Mouse (Mus musculus) ZHBTc4 (cell line): Measurements from ENCODE around the gene Neu3.
"Not testable (repeated sequence)": the region's sequence is repeated elsewhere in the genome, so short reads cannot be mapped to it uniquely, and the experiment has no call there.

Experiments
- DNase-seq: peaks from one replicate; pipeline ENCODE4 v3.0.0-alpha.2; 2011; ENCODE audit warnings: low read depth, low spot score

Neu3 gene

GRCm38 (mm10) chr7:99834314-99834853 is 6.2 kb upstream of the Neu3 start:
- DNase-seq: no peak

- no peak for DNase-seq
Observed at GRCm38 (mm10) chr7:99833846-99834222, 5.6 kb upstream of the Neu3 start.

DNA sequence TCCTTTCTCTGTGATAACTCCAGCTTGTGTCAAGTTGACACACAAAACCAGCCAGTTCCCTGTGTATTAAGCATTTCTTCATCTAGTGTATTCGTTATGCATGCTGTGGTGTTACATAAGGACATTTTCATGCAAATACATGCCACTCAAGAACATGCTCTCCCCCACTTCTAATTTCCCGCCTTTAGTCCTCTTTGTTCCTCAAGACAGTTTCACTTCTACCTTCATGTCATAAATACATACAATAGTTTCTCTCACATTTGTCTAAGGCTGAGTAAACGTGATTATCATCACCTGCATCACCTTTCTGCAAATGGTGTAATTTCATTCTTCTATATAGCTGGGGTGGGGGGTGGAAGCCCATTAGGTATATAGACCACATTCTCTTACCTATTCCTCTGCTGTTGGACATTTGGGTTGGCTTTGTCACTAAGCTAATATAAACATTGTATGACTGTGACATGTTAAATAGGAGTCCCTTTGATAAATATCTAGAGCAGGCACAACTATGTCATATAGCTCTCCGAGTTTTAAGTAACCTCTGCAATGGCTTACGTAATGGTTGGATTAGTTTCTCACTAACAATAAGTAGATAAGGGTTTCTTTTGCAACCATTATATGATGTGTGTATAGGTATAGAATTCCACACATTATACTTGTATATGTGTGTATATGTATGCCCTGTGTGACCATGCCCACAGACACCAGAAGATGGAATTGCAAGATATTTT is 5.1 kb upstream of the Neu3 start:
- DNase-seq: no peak

- DNase-seq: no peak
Observed at GRCm38 (mm10) chr7:99826096-99826495, 2.1 kb downstream of the Neu3 start.

GRCm38 (mm10) chr7:99825511-99825910 is 2.7 kb downstream of the Neu3 start:
- DNase-seq: no peak

- no peak for DNase-seq
Observed at GRCm38 (mm10) chr7:99824649-99825483, 3.4 kb downstream of the Neu3 start.

GRCm38 (mm10) chr7:99823045-99823663 is 5.1 kb downstream of the Neu3 start:
- DNase-seq: no peak

DNA sequence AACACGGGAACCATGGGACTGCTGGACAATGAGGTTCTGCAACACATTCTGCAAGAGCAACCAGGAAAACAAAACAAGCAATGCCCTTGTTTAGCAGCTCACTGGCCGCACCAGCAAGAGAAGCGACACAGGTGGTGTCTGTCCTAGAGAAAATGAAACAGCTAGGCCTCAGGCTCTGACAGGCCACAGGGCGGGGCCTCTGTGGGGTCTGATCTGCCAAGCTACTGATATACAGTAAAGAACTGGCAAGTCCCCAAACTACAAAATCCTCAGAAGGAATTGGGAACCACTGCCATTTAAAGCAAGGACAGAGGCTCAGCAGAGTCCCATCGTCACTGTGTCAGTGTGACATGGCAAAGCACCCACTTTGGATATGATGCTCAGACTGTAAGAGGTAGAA is 5.8 kb downstream of the Neu3 start:
- no peak for DNase-seq

- no peak for DNase-seq
Observed at GRCm38 (mm10) chr7:99821953-99822352, 6.3 kb downstream of the Neu3 start.

DNA sequence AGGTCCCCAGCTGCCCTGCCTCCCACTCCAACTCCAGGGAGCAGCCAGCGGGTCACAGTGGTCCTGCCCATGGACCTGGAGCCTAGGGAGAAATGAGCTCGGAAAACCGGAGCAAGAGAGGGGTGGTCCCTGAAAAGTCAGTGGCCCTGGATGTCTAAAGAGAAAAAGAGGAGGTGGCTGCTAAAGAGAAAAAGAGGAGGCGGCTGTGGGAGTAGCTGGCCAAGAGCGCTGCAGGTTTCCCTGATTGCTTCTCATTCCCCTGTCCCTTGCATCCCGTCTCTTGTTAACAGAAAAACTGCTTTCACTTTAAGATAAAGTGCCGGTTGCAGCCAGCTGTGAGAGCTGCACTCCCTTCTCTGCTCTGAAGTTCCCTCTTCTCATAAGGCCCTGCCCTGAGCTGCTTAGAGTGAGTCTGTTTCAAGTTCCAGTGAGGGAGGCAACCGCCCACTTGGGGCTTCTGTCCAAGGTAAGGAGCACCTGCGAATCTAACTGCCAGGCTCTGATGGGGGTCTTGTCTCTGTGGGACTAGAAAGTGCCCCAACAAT is 10.0 kb downstream of the Neu3 start:
- DNase-seq: not testable (repeated sequence)

- peak; percentile 54 for DNase-seq
Observed at GRCm38 (mm10) chr7:99813394-99813793, 14.8 kb downstream of the Neu3 start.

DNA sequence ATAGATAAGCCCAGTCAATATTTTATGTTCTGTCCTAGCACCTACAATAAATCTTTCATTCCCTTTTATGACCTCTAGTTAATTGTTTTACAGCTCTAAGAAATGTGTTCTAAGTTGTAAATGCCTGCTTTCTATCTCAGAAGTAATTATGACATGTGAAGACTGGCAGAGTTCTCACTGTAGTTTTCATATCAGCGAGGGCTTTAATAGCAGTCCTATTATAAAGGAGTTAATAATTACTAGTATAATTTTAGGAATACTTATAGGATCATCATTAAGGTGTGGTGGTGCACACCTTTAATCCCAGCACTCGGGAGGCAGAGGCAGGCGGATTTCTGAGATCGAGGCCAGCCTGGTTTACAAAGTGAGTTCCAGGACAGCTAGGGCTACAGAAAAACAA is 16.6 kb downstream of the Neu3 start:
- DNase-seq: no peak

DNA sequence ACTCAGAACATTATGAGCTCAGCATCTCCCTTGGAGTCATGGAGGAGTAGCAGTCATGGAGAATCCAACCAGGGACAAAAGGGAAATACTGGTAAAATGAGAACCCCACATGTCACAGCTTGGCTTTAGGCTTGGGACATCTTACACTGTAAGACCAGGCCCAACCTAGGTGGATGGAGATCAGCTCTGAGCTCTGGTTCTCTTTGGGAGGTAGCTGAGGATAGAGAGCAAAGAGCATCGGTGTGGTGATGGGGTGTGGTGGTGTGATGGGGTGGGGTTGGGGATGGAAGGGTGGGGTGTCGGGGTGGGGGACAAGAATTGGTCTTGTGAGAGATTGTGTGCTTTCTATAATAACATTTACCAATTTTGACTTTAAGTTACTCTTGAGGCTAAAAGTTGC is 17.4 kb downstream of the Neu3 start:
- DNase-seq: no peak

GRCm38 (mm10) chr7:99807043-99807442 is 21.2 kb downstream of the Neu3 start:
- DNase-seq: not testable (repeated sequence)

DNA sequence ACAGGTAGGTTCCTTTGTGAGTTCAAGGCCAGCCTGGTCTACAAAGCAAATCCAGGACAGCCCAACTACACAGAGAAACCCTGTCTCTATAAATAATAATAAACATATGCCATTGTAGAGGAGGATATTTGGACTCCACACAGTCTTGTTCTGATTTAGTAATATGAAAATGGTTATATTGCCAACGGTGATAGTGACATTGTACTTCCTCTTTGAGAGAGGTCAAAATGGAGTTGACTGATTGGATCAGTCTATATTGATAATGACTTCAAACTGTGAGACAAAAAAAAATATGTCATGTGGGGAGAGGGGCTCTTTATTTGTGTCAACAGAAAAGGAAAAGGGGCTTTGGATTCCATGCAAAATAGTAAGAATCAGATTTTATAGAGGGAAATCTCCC is 22.9 kb downstream of the Neu3 start:
- DNase-seq: no peak

DNA sequence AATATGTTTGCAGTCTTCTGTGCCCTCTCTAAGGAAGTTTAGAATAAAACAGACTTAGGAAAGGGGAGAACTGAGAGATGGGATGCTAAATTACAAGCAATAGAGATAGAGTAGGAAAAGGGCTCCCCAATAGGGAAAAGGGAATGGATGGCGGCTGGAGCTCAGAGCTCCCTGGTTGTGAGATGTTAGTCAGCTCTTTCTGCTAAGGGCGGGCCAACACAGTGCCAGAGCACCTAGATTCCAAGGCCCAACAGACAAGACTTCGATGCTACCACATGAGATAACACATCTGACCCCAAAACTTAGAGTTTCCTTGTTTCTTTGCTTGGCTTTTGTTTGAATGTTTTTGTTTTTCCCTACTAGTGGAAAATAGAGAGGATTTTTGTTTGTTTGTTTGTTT is 24.2 kb downstream of the Neu3 start:
- not testable (repeated sequence) for DNase-seq

DNA sequence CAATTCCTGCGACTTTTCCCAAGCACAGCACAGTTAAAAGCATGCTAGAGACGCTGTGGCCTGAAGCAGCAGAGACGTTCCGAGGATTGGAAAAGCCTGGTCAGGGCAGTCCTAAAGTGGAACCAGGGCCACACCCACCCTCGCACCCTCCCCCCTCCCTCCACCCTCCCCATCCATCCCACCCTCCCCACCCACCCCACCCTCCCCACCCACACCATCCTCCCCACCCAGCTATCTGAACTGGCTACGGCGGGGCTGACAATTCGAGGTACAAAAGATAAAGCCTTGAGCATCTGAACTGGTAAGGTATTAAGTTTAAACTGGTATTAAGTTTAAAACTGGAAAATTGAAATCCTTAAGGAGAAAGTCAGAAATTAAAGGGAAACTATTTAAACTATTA is 24.7 kb downstream of the Neu3 start:
- DNase-seq: no peak

DNA sequence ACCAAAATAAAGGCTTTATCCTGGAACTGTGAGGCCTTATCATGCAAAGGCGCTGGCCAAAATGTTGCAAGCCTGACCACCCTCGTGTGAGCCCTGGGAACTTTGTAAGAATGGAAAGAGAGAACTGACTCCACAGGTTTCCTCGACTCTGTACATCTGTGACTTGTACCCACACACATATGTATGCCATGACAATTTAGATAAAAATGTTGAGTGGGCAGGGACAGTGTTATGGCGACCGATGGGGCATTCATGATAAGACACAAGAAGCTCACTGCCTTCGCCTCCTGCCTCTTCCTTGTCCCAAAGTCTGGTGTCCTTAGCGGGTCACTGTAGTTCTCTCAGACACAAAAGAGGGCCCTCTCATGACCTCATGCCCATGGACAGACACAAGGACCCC is 29.1 kb downstream of the Neu3 start:
- DNase-seq: no peak

GRCm38 (mm10) chr7:99797911-99798647 is 30.1 kb downstream of the Neu3 start:
- DNase-seq: peak; percentile 78

DNA sequence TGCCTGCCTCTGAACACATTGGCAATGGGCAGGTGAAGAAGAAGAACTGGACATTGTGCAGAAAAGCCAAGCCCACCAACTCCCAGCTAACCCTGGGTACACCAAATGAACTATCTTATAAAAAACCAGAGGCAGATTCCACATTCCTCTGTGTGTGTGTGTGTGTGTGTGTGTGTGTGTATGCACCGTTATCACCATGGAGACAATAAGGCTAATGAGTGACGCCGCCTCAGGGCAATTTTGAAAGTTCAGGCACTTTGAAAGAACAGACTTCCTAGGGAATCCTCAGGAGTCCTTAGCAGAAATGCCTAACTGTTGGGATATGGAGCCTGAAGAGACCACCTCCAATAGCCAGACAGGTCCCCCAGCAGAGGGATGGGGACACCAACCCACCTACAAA is 31.0 kb downstream of the Neu3 start:
- DNase-seq: peak; percentile 12

DNA sequence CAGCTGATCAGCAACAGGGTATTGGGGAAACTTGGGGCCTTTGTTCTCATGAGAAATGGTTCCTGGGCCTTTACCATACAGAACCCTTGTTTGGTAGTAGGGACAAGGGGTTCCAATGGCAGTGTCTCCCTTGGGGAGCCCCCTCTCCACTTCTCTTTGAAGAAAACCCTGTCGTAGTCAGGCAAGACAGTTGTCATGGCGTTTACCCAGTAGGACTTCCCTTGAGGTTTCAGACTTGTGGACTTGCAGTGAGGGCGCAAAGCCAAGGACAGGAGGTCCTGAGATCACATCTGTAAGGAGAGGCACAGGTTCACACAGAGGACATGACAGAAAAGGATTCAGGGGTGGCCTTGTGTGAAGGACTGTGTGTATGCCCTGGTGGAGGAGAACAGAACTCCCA is 31.7 kb downstream of the Neu3 start:
- no peak for DNase-seq
